Mouse (Mus musculus) liver, adult (tissue): ENCODE measurements around the gene Hfe2.

ENCODE experiments used
- GATA4 ChIP-seq: IDR thresholded peaks from 2 replicates; pipeline ENCODE4 v1.6.1; 2014; ENCODE audit warnings: mild to moderate bottlenecking, low read length; ENCODE audit not compliant: insufficient replicate concordance

Hfe2 gene

GRCm38 (mm10) chr3:96577566-96577965 is 52.6 kb downstream of the Hfe2 start:
- TF ChIP-seq GATA4 = no peak
